Mouse (Mus musculus) liver, adult 2 months (tissue): ENCODE data around the gene Kcnc1. TPM values are rescaled to one million over a fixed set of nuclear protein-coding genes. Genes with fewer than 3 reads are reported as not detected.

Source experiments
- DNase-seq: peaks from one replicate; pipeline ENCODE4 v3.0.0-alpha.2; 2011; ENCODE audit warnings: low read depth, low spot score; ENCODE audit errors: extremely low read depth
- H3K27ac ChIP-seq: fragments of 200-500 bp; replicated peaks from 2 replicates; pipeline ENCODE4 v1.5.1; 2012; ENCODE audit warnings: low read depth, mild to moderate bottlenecking, control low read depth, inconsistent platforms, low read length; ENCODE audit not compliant: insufficient read depth
- H3K27me3 ChIP-seq: fragments of 200-500 bp; 2 replicates; pipeline ENCODE4 v1.6.1; 2012; ENCODE audit warnings: mild to moderate bottlenecking, moderate library complexity, low read length, inconsistent platforms; ENCODE audit not compliant: control insufficient read depth, insufficient read depth
- H3K36me3 ChIP-seq: fragments of 200-500 bp; 2 replicates; pipeline ENCODE4 v1.6.1; 2012; ENCODE audit warnings: low read length, inconsistent platforms; ENCODE audit not compliant: control insufficient read depth, insufficient read depth
- H3K4me1 ChIP-seq: fragments of 200-500 bp; 2 replicates; pipeline ENCODE4 v1.6.1; 2011; ENCODE audit warnings: low read length; ENCODE audit not compliant: control insufficient read depth, insufficient read depth
- H3K4me3 ChIP-seq: fragments of 200-500 bp; 2 replicates; pipeline ENCODE4 v1.5.1; 2011; ENCODE audit warnings: low read depth, mild to moderate bottlenecking, control low read depth, low read length, moderate library complexity; ENCODE audit not compliant: insufficient read depth
- H3K79me2 ChIP-seq: fragments of 200-500 bp; 2 replicates; pipeline ENCODE4 v1.6.1; 2012; ENCODE audit warnings: inconsistent platforms, mild to moderate bottlenecking, low read length, moderate library complexity; ENCODE audit not compliant: control insufficient read depth, insufficient read depth
- H3K9ac ChIP-seq: fragments of 200-500 bp; 2 replicates; pipeline ENCODE4 v1.6.1; 2012; ENCODE audit warnings: low read depth, mild to moderate bottlenecking, control low read depth, inconsistent platforms, low read length
- CTCF ChIP-seq: fragments of 200-500 bp; IDR thresholded peaks from 2 replicates; pipeline ENCODE4 v1.5.1; 2011; ENCODE audit warnings: low read depth, low read length, control low read depth
- POLR2A ChIP-seq: fragments of 200-500 bp; IDR thresholded peaks from 2 replicates; pipeline ENCODE4 v1.6.1; 2011; ENCODE audit warnings: low read length, control low read depth; ENCODE audit not compliant: insufficient read depth; ENCODE audit errors: extremely low read depth
- WGBS: fragments of 180-500 bp; shearing (Covaris S2); methylation state at CpG from one replicate; pipeline ENCODE4 v1.1.7; 2018; 5-methylcytosine and 5-hydroxymethylcytosine counted together
- polyA plus RNA-seq: library from polyadenylated mRNA; depleted of rRNA; stranded (reverse); fragments of >200 nt; gene quantifications from 2 replicates; pipeline ENCODE4 v1.2.3, GENCODE M21; 2012
- total RNA-seq: library from RNA; depleted of rRNA; stranded (reverse); fragments of >200 nt; gene quantifications from 2 replicates; pipeline ENCODE4 v1.2.3, GENCODE M21; 2014

Gene Kcnc1
- total and polyA plus RNA-seq, 2 experiments, result under 0.01 TPM; not detected in 1

- Histone ChIP-seq H3K4me1 (no peaks in the 10 kb centered on the region), H3K4me3 (no peak overlapping the region), H3K27me3 (no peaks in the 10 kb centered on the region), H3K27ac (no peak overlapping the region), H3K36me3 (no peaks in the 10 kb centered on the region), H3K9ac (no peak overlapping the region), H3K79me2 (no peaks in the 10 kb centered on the region)
- TF ChIP-seq CTCF (no peak), POLR2A (no peak)
- no peak for DNase-seq
- WGBS, result 83% methylated on average over 6 of the region's 6 CpGs
Measured at GRCm38 (mm10) chr7:46410727-46411126, 14.4 kb downstream of the Kcnc1 start.

- Histone ChIP-seq H3K4me3 (no peak overlapping the region), H3K27ac (no peak overlapping the region), H3K27me3 (no peaks in the 10 kb centered on the region), H3K36me3 (no peaks in the 10 kb centered on the region), H3K79me2 (no peaks in the 10 kb centered on the region), H3K9ac (no peak overlapping the region), H3K4me1 (no peaks in the 10 kb centered on the region)
- no peak for DNase-seq
- TF ChIP-seq POLR2A, result no peak
- no peak for TF ChIP-seq CTCF
- 84% methylated on average over 5 of the region's 5 CpGs for WGBS
Measured at GRCm38 (mm10) chr7:46412823-46413222, 16.5 kb downstream of the Kcnc1 start.

- Histone ChIP-seq H3K4me3 (no peak overlapping the region), H3K27ac (no peak overlapping the region), H3K9ac (no peak overlapping the region), H3K4me1 (no peaks in the 10 kb centered on the region), H3K36me3 (no peaks in the 10 kb centered on the region), H3K79me2 (no peaks in the 10 kb centered on the region), H3K27me3 (no peaks in the 10 kb centered on the region)
- 60% methylated on average over 6 of the region's 6 CpGs for WGBS
- DNase-seq, result no peak
- TF ChIP-seq CTCF, result no peak
- TF ChIP-seq POLR2A, result no peak
Measured at GRCm38 (mm10) chr7:46413959-46414725, 17.8 kb downstream of the Kcnc1 start.

GRCm38 (mm10) chr7:46415818-46416425 lies 19.6 kb downstream of the Kcnc1 start:
- H3K4me1 ChIP-seq, result no peaks in the 10 kb centered on the region
- H3K9ac ChIP-seq, result no peak overlapping the region
- WGBS, result 64% methylated on average over 14 of the region's 14 CpGs
- H3K4me3 ChIP-seq, result no peak overlapping the region
- TF ChIP-seq CTCF (no peak), POLR2A (no peak)
- H3K27ac ChIP-seq, result no peak overlapping the region
- DNase-seq, result no peak
- H3K27me3 ChIP-seq, result no peaks in the 10 kb centered on the region
- no peaks in the 10 kb centered on the region for H3K36me3 ChIP-seq
- H3K79me2 ChIP-seq, result no peaks in the 10 kb centered on the region

- no peak overlapping the region for H3K27ac ChIP-seq
- no peak for DNase-seq
- H3K9ac ChIP-seq, result no peak overlapping the region
- 61% methylated on average over 7 of the region's 7 CpGs for WGBS
- H3K36me3 ChIP-seq, result no peaks in the 10 kb centered on the region
- TF ChIP-seq POLR2A, result no peak
- TF ChIP-seq CTCF, result no peak
- no peaks in the 10 kb centered on the region for H3K27me3 ChIP-seq
- H3K4me3 ChIP-seq, result no peak overlapping the region
- no peaks in the 10 kb centered on the region for H3K4me1 ChIP-seq
- H3K79me2 ChIP-seq, result no peaks in the 10 kb centered on the region
Measured at GRCm38 (mm10) chr7:46417467-46417866, 21.2 kb downstream of the Kcnc1 start.

GRCm38 (mm10) chr7:46418102-46418622 lies 21.9 kb downstream of the Kcnc1 start:
- WGBS, result 75% methylated on average over 16 of the region's 16 CpGs
- TF ChIP-seq POLR2A, result no peak
- TF ChIP-seq CTCF, result no peak
- H3K27ac ChIP-seq, result no peak overlapping the region
- H3K4me1 ChIP-seq, result no peaks in the 10 kb centered on the region
- no peaks in the 10 kb centered on the region for H3K79me2 ChIP-seq
- no peak overlapping the region for H3K9ac ChIP-seq
- no peak for DNase-seq
- H3K36me3 ChIP-seq, result no peaks in the 10 kb centered on the region
- H3K4me3 ChIP-seq, result no peak overlapping the region
- H3K27me3 ChIP-seq, result no peaks in the 10 kb centered on the region
